34 mouse cellular contexts compared by ENCODE assay signal in genomic region chr11:4205951-4206350, GRCm38 (mm10). TPM values are rescaled to one million over a fixed set of nuclear protein-coding genes. Genes with fewer than 3 reads are reported as not detected.
A peak's percentile ranks its signal among the peaks of the same experiment; 100 is the strongest.
DNase-seq lines count a peak whose midpoint lies in the region; ATAC-seq and TF ChIP-seq lines count a peak whose summit lies in the region.
"Had no signal": no experiment of that assay in that cellular context is flagged by ENCODE, and none has a peak within 500 bp of the region (broad histone marks: within the 10 kb centered on the region; RNA-seq: fewer than 3 reads in every experiment).

No protein-coding gene starts in this region.

- no peak overlapping the region for H3K4me2 ChIP-seq in midbrain, embryonic 16.5 days (ENCODE audit: low read length)
- H3K4me2 ChIP-seq: embryonic facial prominence, embryonic 12.5 days; forebrain, embryonic 15.5 days; heart, embryonic 15.5 days; hindbrain, embryonic 13.5 days; liver, embryonic 12.5 days; neural tube, embryonic 13.5 days; stomach, embryonic 15.5 days had no signal

- H3K27me3 ChIP-seq in midbrain, embryonic 16.5 days (ENCODE audit: control insufficient read depth, insufficient read depth, low read depth, low read length) = no peaks in the 10 kb centered on the region
- H3K27me3 ChIP-seq: CH12.LX; embryonic facial prominence, embryonic 12.5 days; forebrain, embryonic 15.5 days; heart, embryonic 15.5 days; hindbrain, embryonic 13.5 days; liver, embryonic 12.5 days; neural tube, embryonic 13.5 days; Patski; stomach, embryonic 15.5 days had no signal

- H3K9me3 ChIP-seq in midbrain, embryonic 16.5 days (replicated peaks; ENCODE audit: control insufficient read depth, low read length, poor library complexity, severe bottlenecking) = no peaks in the 10 kb centered on the region
- H3K9me3 ChIP-seq: embryonic facial prominence, embryonic 12.5 days; forebrain, embryonic 10.5 days; forebrain, embryonic 15.5 days; heart, embryonic 10.5 days; heart, embryonic 15.5 days; hindbrain, embryonic 13.5 days; liver, embryonic 12.5 days; midbrain, embryonic 10.5 days; neural tube, embryonic 13.5 days; stomach, embryonic 15.5 days had no signal

- intact Hi-C loops in gastrocnemius, adult 2 months (cut with DNase I) = no loop called here

- peaks cover 17% of the 10 kb centered on the region; the same call in 1 of the 2 replicates for H3K36me3 ChIP-seq in midbrain, embryonic 16.5 days (ENCODE audit: control insufficient read depth, insufficient read depth, low read length)

- no peak overlapping the region for H3K9ac ChIP-seq in midbrain, embryonic 16.5 days (ENCODE audit: low read depth, low read length)
- H3K9ac ChIP-seq: embryonic facial prominence, embryonic 12.5 days; forebrain, embryonic 15.5 days; heart, embryonic 15.5 days; hindbrain, embryonic 13.5 days; liver, embryonic 12.5 days; neural tube, embryonic 13.5 days; stomach, embryonic 15.5 days had no signal

- TF ChIP-seq CTCF in gastrocnemius, adult 2 months (IDR thresholded peaks at IDR 0.05) = no peak

- 89% methylated on average over 7 of the region's 7 CpGs for WGBS in midbrain, embryonic 16.5 days

- no peak for ATAC-seq in cerebellum, adult (ENCODE audit: insufficient number of reproducible peaks, low FRiP score, low TSS enrichment)
- ATAC-seq in midbrain, embryonic 16.5 days = no peak
- ATAC-seq: forebrain, embryonic 15.5 days; liver, embryonic 12.5 days had no signal

- no peak for DNase-seq in gastrocnemius, adult 2 months
- DNase-seq in gastrocnemius, adult 8-10 months (ENCODE audit: low spot score in 2 of 2) = no peak
- peak; percentile 64 for DNase-seq in CD4-positive helper T cell, adult 2 months (ENCODE audit: low read depth, low spot score)
- DNase-seq in T-cell, adult 2 months (ENCODE audit: low spot score) = peak; percentile 45
- peak; percentile 83 for DNase-seq in induced T-regulatory cell, adult 2 months (ENCODE audit: low read depth)
- no peak for DNase-seq in thymus, postnatal 14 days
- DNase-seq: adrenal gland, postnatal 36 days; cerebellum, adult 11 months; cerebellum, adult 9-11 months; embryo, embryonic 11 days; gastrocnemius, postnatal 14 days; heart, postnatal 4 days; kidney, adult 11 months; kidney, postnatal 36 days; left cerebral cortex, postnatal 4 days; lung, adult 18-20 months; lung, postnatal 10 days had no signal

- no peak overlapping the region for H3K4me3 ChIP-seq in gastrocnemius, adult 2 months
- no peak overlapping the region for H3K4me3 ChIP-seq in midbrain, embryonic 16.5 days (ENCODE audit: low read depth, low read length)
- H3K4me3 ChIP-seq: embryonic facial prominence, embryonic 12.5 days; forebrain, embryonic 10.5 days; forebrain, embryonic 15.5 days; heart, embryonic 10.5 days; heart, embryonic 15.5 days; hindbrain, embryonic 13.5 days; layer of hippocampus, adult 2 months; liver, embryonic 12.5 days; midbrain, embryonic 10.5 days; myocyte; neural tube, embryonic 13.5 days; stomach, embryonic 15.5 days had no signal

- no peaks in the 10 kb centered on the region for H3K4me1 ChIP-seq in midbrain, embryonic 16.5 days (ENCODE audit: control insufficient read depth, insufficient read depth, low read length)
- H3K4me1 ChIP-seq: forebrain, embryonic 15.5 days; hindbrain, embryonic 13.5 days had no signal

- peak overlapping the region; percentile 59 for H3K27ac ChIP-seq in gastrocnemius, adult 2 months
- H3K27ac ChIP-seq in midbrain, embryonic 16.5 days (ENCODE audit: low read length) = no peak overlapping the region
- H3K27ac ChIP-seq: embryonic facial prominence, embryonic 12.5 days; forebrain, embryonic 10.5 days; forebrain, embryonic 15.5 days; heart, embryonic 10.5 days; heart, embryonic 15.5 days; hindbrain, embryonic 13.5 days; layer of hippocampus, adult 2 months; liver, embryonic 12.5 days; midbrain, embryonic 10.5 days; neural tube, embryonic 13.5 days; stomach, embryonic 15.5 days had no signal

RNA-seq across cellular contexts. Expression of gene Castor1, which starts 12.1 kb away (rescaled TPM):
- 1 to 10 TPM; 2.0 to 2.6 TPM for total RNA-seq in gastrocnemius, adult 2 months (2021)
- 1 to 10 TPM in 3 of 4 experiments, under 1 TPM in 1; 0.56 to 2.9 (median 1.8) TPM for total RNA-seq in gastrocnemius, adult 8-10 months (2022)
- 2.9 and 4.2 TPM in 2 replicates for polyA plus RNA-seq in midbrain, embryonic 16.5 days (2015; fragmentation: Nextera tagmentation; extraction: Ambion mirVana)

RNA-seq across cellular contexts. Expression of gene Tbc1d10a, which starts 19.4 kb away (rescaled TPM):
- 1 to 10 TPM; 3.1 to 5.2 TPM for total RNA-seq in gastrocnemius, adult 2 months (2021)
- 1 to 10 TPM; 2.7 to 4.5 (median 3.7) TPM for total RNA-seq in gastrocnemius, adult 8-10 months (2022)
- 33.6 and 34.8 TPM in 2 replicates for polyA plus RNA-seq in midbrain, embryonic 16.5 days (2015; fragmentation: Nextera tagmentation; extraction: Ambion mirVana)

RNA-seq across cellular contexts. Expression of gene Osm, which starts 30.3 kb away (rescaled TPM):
- not detected for total RNA-seq in gastrocnemius, adult 2 months (2021)
- total RNA-seq in gastrocnemius, adult 8-10 months (2022) = not detected
- 0.08 and 0.19 TPM in 2 replicates for polyA plus RNA-seq in midbrain, embryonic 16.5 days (2015; fragmentation: Nextera tagmentation; extraction: Ambion mirVana)
- total RNA-seq: gastrocnemius, postnatal 14 days had no signal
- polyA plus RNA-seq: embryonic facial prominence, embryonic 12.5 days; forebrain, embryonic 10.5 days; forebrain, embryonic 15.5 days; kidney, embryonic 16.5 days; myocyte; neural tube, embryonic 13.5 days; Patski had no signal

RNA-seq across cellular contexts. Expression of gene Sf3a1, which starts 45.8 kb away (rescaled TPM):
- total RNA-seq in gastrocnemius, adult 2 months (2021) = 10 to 100 TPM; 13.9 to 19.6 TPM
- 10 to 100 TPM; 11.3 to 15.6 (median 12.2) TPM for total RNA-seq in gastrocnemius, adult 8-10 months (2022)
- polyA plus RNA-seq in midbrain, embryonic 16.5 days (2015; fragmentation: Nextera tagmentation; extraction: Ambion mirVana) = 53.8 and 54.0 TPM in 2 replicates

RNA-seq across cellular contexts. Expression of gene Ccdc157, which starts 45.9 kb away (rescaled TPM):
- total RNA-seq in gastrocnemius, adult 2 months (2021) = 1 to 10 TPM; 3.2 to 3.4 TPM
- total RNA-seq in gastrocnemius, adult 8-10 months (2022) = 1 to 10 TPM; 1.7 to 2.5 (median 2.2) TPM
- 9.1 and 10.9 TPM in 2 replicates for polyA plus RNA-seq in midbrain, embryonic 16.5 days (2015; fragmentation: Nextera tagmentation; extraction: Ambion mirVana)

Comparison
In these comparisons a context has a peak if more than half of its experiments do, and no peak if none do; other contexts are left out.
1. DNase-seq: peak in CD4-positive helper T cell, adult 2 months (single experiment), T-cell, adult 2 months (single experiment) and induced T-regulatory cell, adult 2 months (single experiment); none in gastrocnemius, adult 2 months (single experiment), gastrocnemius, adult 8-10 months (0 of 2) and thymus, postnatal 14 days (single experiment).